Mouse (Mus musculus): ENCODE measurements around the gene Mov10l1.

Gene Mov10l1

DNA sequence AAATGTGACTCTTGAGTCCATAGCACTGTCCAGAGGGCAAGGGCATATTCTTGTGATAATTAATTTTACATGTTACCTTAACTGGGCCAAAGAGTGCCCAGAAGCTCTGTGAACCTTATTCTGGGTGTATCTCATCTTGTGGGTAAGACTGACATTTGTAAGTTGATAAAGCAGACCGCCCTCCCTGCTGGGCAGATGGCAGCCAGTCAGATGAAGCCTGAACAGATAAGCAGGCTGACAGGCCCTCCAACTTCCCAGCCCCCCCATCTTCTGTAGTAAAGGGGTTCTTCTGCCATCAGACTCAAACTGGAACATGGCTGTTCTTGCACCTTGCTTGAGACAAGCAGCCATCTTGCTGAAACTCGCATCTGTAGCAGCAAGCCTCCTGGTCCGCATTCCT is 34.0 kb downstream of the Mov10l1 start:
- no peak for DNase-seq (ENCODE audit: low read depth)

DNA sequence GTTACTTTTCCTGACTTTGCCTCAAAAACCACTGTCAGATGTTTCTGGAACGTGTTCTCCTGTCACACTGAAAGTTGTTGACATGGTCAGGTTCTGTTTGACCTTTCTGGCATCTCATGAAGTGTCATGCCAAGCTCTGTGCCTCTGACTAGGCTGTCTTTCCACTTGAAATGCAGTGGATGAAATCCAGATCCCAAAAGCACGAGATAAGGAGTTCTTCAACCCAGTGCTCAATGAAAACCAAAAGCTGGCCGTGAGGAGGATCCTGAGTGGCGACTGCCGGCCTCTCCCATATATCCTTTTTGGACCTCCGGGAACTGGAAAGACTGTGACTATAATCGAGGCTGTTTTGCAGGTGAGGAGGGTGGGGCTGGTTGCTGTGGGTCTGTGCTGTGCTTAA is 37.4 kb downstream of the Mov10l1 start:
- DNase-seq (ENCODE audit: low read depth): no peak

DNA sequence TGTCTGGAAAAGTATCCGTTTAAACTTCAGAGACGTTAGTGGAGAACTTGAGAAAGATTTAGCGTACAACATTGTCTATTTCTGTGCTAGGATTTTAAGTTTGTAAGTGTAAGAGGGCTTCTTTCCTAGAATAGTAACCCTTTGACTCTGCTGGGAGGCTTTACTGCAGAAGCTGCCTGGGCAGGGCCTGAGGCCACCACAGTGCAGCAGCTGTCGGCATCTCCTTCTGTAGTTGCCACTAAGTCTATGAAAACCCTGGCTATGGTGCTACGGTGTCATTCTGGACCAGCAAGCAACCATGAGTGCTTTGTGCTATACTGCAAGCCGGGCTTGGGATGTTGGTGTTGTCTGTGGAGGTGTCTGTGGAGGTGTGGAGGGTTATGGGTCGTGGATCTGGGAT is 37.8 kb downstream of the Mov10l1 start:
- no peak for DNase-seq (ENCODE audit: low read depth)

DNA sequence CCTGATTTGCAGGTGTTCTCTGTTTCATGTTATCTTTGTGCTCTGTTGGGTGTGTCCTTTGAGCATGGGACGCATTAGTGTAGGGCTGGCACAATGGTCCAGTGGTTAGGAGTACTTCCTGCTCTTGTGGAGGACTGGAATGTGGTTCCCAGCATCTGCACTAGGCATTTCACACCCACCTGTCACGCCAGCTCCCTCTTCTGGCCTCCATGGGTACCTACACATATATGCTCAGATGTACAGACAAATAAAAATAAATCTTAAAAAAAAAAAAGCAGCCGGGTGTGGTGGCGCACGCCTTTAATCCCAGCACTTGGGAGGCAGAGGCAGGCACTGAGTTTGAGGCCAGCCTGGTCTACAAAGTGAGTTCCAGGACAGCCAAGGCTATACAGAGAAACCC is 61.7 kb downstream of the Mov10l1 start:
- DNase-seq (ENCODE audit: low read depth): no peak

DNA sequence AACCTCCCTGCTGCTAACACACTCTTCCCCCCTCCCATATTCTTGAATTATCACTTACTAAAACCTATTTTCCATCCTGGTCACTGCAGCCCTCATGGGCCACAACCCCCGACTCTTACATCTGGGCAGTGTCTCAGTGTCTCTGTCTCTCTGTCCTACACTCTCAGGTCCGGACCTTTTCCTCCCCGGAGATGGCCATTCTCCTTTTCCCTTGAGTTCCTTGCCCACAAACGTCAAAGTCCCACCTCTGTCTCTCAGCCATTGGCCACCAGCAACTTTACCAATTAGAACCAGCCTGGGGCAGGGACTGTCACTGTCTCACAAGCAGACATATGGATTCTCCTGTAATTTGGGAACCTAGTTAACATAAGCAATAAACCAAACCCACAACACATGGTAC is 63.6 kb downstream of the Mov10l1 start:
- DNase-seq (ENCODE audit: low read depth): no peak

DNA sequence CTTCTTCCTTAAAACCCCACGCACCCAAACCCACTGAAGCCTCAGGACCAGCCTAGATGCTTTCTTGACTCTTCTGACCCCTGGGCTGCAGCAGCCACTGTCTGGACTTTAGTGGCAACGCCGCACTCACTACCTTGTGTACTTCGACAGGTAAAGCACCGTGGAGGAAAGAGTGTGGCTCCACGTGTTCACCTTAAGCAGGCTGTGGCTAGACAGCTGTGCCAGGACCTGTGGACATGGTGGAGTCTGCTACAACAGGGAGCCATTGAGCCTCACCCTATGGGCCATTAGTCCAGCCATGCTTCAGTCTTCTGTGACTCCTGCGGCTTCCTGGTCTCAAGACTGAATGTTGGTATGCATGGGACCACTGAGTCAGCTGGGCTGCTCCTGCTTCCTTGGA is 72.0 kb downstream of the Mov10l1 start:
- no peak for DNase-seq (ENCODE audit: low read depth)

DNA sequence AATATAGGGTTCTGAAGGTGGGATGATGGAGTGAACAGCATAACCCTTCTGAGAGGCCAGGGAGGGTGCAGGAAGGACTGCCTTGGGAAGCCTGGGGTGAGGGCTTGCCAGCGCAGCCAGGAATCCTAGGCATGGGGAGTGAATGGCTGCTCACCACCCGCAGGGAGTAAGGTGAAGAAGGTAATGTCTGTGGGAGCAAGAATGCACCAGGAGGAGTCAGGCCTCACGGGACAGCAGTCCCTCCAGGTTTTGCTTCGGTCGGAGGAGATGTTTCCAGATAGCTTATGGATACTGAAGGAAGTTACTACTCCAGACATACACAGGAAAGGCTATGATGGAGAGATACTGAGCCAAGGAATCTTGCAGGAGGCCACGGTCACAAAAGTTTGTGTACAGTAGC is 76.0 kb downstream of the Mov10l1 start:
- no peak for DNase-seq (ENCODE audit: low read depth)

DNA sequence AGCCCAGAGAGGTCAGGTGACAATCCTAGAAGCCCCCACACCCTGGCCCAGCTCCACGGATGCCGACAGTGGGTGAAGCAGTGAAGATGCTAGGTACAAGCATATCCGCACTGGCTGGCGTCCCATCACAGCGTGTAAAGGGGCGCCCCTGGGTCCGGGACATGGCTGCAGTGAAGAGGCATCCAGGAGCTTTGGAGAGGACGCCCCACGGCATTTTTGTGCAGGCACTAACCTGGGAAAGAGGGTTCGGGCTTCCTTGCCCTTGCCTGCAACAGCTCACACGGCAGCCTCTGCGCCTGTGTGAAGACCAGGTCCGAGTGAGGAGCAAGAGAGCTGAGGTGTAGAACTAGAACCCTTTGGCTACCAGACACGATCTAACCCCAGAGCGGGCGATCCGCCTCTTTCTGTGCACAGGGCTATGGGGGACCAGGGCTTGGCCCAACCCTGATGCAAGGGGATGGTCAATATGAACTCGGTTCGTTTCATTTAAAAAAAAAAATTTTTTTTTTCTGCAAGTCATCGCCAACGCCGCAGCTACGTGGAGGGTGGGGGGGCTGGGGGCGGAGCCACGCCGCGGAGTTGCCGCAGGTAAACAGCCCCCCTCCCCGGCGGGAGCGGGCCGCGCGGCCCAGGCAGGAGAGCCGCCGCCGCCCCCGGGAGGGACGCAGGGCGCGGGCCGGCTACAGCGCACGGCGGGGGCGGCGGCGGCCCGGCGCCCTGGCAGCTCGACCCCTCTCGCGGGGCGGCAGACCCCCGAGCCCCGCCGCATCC is 76.6 kb downstream of the Mov10l1 start, which contains the start of gene Panx2:
Gene Panx2 (plus strand): TSS at position 574 of the 771 bp plus-strand sequence.
- no peak for DNase-seq (ENCODE audit: low read depth)

DNA sequence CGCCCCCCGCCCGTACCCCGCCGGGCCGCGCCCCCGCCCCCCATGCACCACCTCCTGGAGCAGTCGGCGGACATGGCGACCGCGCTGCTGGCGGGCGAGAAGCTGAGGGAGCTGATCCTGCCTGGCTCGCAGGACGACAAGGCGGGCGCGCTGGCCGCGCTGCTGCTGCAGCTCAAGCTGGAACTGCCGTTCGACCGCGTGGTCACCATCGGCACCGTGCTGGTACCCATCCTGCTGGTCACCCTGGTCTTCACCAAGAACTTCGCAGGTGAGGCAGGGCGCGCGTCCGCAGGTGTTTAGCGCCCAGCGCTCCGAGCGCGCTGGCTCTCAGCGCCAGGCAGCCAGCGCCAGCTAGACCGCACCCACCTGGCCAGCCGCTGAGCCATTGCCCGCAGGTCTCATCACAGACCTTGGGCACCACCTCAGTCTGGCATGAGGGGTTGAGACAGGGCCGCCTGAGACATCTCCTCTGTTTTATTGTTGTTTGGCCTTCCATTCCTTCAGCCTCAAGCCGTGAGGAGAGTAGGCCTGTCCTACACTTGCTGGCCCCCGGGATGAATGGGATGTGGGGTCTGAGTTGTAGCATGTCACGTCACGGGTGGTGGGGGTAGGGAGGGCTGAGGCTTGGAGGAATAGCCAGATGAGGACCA is 77.4 kb downstream of the Mov10l1 start:
- no peak for DNase-seq (ENCODE audit: low read depth)

DNA sequence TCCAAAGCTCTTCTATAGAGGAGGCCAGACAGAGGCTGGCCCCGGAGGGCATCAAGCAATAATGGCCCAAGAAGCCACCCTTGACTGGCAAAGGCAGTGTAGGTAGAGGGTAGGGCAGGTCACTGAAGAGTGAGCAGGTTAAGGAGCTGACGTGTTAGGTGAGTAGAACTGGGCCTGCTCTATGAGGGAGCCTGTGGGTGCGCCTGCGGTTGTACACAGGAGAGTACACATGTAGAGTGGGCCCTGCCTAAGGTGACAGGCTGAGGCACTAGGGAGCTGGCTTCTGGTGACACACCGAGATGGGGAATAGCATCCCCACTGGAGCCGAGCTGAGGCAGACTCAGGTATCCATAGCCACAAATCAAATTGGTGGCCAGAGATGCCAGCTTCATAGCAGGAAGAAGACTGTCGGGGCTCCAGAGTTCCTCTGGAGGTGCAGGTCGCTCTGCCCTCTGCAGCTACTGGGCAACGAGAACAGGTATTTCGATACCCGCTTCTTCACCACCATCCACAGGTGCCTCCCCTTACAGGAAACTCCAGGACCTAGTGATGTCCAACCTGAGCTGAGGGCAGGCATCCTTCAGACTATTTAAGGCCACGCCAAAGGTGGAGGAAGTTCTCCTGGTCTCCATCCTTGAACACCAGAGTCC is 78.2 kb downstream of the Mov10l1 start:
- no peak for DNase-seq (ENCODE audit: low read depth)

DNA sequence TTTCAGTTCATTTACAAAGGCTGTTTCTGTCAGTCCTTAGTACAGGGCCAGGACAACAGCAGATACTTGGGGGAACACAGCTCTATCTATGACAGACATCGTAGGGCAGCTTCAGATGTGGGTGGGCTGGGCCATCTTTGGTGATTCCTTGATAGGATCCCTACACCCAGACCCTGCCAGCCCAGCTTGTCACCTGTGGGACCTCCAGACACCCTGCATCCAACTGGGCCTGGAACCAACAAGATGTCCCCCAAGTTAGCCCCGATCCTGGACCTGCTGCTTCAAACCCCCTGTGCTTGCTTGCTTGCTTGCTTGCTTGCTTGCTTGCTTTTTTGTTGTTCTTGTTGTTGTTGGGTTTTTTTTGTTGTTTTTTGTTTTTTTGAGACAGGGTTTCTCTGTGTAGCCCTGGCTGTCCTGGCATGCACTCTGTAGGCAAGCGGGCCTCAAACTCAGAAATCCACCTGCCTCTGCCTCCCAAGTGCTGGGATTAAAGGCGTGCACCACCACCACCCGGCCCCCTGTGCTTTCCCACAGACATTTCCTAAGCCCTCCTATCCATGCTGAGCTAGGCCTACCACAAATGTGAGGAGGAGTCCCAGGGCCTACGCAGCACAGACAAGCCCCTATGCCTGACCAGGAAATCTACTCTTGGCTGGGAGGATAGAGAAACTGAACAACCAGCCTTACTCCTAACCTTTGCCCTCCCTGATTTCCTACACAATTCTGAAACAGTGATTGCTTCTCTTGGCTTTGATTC is 79.2 kb downstream of the Mov10l1 start:
- DNase-seq (ENCODE audit: low read depth): no peak

DNA sequence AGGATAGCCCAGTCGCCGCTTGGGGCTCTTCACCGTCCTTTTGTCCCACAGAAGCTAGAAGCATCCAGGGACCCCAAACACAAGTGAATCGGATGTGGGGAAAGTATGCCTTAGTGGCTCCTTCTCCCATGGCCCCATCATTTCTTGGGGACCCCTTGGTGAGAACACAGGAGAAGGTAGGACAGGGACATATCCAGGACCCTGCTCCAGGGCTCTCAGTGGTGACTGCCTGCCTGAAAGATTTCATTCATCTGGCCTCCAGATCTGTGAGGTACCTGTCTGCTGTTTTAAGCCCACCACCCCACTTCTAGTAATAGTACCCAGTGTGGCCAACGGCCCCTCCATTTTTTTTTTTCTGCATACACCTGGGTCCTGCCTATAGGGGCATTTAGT is 79.8 kb downstream of the Mov10l1 start:
- DNase-seq (ENCODE audit: low read depth): no peak

DNA sequence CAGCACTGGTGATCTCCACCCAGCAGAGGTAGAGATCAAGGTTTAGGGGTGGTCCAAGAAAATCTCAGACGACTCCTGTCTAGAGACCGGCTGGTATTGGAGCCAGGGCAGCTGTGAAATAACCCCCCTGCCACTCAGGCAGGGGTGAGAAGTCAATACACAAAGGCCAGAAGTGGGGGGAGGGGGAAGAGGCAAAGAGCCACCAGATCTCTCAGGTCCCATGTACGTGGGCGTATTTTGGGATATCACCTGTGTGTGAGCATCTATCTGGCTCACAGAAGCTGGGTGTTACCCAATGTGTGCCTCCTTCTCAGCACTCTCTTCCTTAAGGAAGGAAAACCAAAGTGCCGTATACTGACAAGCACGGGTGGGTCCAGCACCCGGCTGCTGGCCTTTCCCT is 80.3 kb downstream of the Mov10l1 start:
- DNase-seq (ENCODE audit: low read depth): no peak

DNA sequence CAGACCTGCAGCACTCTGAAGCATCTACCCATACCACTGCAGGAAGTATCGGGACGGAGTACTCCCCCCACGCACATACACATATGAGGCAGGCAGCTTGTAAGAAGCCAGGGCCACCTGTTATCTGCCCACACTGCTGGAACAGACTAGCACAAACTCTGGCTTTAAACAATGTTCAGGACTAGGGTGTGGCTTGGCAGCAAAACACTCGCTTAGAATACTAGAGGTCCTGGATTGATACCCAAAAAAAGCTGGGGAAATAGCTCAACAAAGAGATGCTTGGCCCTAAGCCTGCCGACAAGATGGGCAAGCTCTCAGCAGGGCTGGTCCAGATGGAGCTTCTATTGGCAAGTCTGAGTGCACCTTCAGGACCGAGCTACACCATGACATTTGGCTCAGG is 80.8 kb downstream of the Mov10l1 start:
- no peak for DNase-seq (ENCODE audit: low read depth)

DNA sequence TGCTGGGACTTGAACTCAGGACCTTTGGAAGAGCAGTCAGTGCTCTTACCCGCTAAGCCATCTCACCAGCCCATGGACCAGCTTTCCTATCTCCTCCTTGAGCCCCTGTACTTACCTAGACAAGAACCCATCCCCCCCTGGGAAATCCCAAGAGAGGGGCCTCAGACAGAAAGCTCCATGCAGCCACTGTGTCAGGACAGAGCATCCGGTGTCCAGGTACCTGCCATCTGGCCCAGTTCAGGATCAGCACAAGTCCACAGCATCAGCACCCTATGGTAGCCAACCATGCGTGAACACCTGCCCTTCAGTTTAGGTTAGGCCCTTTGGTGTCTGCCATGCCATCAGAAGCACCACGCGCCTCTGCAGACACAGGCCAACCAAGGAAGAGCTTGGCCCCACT is 82.2 kb downstream of the Mov10l1 start:
- DNase-seq (ENCODE audit: low read depth): no peak

DNA sequence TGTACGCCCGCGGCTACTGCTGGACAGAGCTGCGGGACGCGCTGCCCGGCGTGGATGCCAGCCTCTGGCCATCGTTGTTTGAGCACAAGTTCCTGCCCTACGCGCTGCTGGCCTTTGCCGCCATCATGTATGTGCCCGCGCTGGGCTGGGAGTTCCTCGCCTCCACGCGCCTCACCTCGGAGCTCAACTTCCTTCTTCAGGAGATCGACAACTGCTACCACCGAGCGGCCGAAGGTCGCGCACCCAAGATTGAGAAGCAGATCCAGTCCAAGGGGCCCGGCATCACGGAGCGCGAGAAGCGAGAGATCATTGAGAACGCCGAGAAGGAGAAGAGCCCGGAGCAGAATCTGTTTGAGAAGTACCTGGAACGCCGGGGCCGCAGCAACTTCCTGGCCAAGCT is 84.9 kb downstream of the Mov10l1 start:
- no peak for DNase-seq (ENCODE audit: low read depth)

DNA sequence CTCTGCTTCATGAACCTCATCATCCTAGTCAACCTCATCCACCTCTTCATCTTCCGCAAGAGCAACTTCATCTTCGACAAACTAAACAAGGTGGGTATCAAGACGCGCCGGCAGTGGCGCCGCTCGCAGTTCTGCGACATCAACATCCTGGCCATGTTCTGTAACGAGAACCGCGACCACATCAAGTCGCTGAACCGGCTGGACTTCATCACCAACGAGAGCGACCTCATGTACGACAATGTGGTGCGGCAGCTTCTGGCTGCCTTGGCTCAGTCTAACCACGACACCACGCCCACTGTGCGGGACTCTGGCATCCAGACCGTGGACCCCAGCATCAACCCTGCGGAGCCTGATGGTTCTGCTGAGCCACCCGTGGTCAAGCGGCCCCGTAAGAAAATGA is 85.5 kb downstream of the Mov10l1 start:
- no peak for DNase-seq (ENCODE audit: low read depth)

DNA sequence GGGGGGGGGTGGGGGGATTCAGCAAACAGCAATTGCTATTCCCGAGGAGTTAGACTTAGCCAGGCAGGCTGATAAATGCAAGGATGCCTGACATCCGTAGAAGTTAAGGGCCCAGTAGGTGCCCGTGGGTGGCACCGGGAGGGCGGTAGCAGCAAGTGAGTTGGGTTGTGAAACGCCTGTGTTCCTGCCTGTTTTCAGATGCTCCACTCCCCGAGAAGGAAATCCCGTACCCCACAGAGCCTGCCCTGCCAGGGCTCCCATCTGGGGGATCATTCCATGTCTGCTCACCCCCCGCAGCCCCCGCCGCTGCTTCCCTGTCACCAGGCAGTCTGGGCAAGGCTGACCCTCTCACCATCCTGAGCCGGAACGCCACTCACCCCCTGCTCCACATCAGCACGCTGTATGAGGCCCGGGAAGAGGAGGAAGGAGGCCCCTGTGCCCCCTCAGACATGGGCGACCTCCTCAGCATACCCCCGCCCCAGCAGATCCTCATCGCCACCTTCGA is 86.7 kb downstream of the Mov10l1 start:
- no peak for DNase-seq (ENCODE audit: low read depth)

DNA sequence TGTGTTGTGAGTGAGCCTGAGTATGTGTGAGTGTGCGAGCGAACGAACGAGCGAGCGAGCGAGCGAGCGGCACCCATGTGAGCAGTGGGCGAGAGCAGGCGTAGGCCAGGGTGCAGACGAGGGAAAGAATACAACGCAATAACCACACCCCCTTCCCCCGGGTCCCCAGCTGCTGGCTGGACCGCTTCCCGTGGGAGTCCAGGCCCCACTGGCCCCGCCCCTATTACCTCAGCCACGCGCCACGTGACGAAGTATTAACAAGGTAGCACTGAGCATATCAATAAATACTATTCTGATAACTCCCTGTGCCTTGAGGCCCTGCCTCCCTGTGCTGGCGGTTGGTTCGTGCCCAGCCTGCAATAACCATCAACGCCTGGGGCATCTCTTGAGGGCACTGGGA is 87.9 kb downstream of the Mov10l1 start:
- no peak for DNase-seq (ENCODE audit: low read depth)

DNA sequence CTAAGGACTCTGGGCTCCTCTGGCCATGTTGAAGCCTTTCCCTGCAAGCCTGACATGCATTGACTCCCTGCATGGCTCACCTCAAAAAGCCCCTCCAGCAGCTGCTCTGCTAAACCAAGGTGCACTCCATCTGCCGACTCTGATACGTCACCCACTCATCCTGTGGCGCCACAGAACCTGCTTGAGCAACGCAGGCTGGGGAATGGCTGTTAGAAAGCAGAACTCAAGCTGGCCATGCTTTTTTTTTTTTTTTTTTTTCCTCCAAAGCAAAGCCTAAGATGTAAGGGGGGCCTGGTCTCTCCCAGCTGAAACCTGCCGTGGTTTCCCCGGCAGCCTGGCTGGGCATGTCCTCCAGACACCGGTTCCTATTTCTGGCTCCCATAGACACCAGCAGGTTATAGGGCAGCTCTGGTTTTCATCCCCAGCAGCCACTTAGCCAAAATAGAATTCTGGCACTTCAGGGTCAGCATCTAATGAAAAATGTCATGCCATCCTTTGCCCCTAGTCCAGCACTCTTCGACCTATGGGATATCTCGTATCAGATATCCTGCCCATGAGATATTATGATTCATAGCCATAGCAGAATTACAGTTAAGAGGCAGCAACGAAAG is 91.4 kb downstream of the Mov10l1 start:
- DNase-seq (ENCODE audit: low read depth): peak; percentile 58

DNA sequence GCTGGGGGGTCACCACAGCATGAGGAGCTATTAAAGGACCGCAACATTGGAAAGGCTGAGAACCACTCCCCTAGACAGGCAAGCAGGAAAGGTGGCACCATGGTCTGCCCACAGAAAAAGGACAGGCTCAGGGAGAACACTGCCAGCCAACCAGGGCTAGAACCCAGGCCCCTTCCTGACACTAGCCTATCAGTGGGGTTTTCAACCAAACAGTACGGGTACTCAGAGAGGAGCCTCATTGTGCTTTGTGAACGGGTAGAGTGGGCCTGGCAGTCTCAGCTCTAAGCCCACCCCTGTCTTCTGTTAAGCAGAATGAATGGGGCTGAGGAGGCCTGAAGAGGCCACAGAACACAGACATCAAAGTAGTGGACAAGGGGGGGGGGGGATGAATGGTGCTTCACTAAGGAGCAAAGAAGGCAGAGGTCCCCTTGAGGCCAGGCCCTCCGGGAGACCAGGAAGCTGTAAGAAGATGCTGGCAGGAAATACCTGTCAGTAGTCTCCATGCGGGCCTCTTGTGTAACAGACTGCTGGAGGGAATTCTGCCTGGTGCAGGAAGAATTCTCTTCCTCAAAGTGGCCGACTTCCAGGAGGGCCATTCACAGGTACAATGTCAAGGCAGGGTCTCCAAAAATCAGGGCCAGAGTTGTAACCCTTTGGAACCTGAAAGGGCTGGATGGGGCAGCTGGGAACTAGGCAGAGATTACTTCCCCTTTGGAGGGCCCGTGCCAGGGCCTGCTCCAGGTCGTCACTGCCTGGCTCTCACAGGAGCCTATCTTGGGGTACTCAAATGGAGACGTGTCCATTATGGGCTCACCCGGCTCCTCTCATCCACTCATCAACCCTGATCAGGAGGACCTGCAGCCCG is 92.1 kb downstream of the Mov10l1 start, which contains the start of gene Trabd:
Gene Trabd (plus strand): TSS at position 512 of the 865 bp plus-strand sequence.
- DNase-seq (ENCODE audit: low read depth): peak; percentile 8

Measured in 416B (cell line).